Mouse (Mus musculus) MEL (cell line): ENCODE data around the gene Cgrrf1. TPM values are rescaled to one million over a fixed set of nuclear protein-coding genes. Genes with fewer than 3 reads are reported as not detected.

Experiments
- DNase-seq: peaks from one replicate; pipeline ENCODE4 v3.0.0; 2011; ENCODE audit warnings: low read depth, low spot score
- H3K27ac ChIP-seq: 2 replicates; pipeline ENCODE4 v1.5.1; 2012; ENCODE audit warnings: low read depth, mild to moderate bottlenecking, control low read depth, low read length, moderate library complexity; ENCODE audit not compliant: control insufficient read depth
- H3K27me3 ChIP-seq, 2 experiments: fragments of 150-350 bp in 1 of 2; sonication (generic) in 1 of 2; 2 replicates each; pipeline ENCODE4 v1.6.1; 2012; ENCODE audit warnings: low read length in 2 of 2, mild to moderate bottlenecking in 2 of 2, improper control_type of control experiment in 1 of 2, moderate library complexity in 1 of 2; ENCODE audit not compliant: insufficient read depth in 2 of 2, control insufficient read depth in 1 of 2
- H3K36me3 ChIP-seq, 2 experiments: 2 replicates each; pipeline ENCODE4 v1.6.1; 2012 to 2014; ENCODE audit warnings: low read length in 2 of 2, improper control_type of control experiment in 1 of 2, inconsistent platforms in 1 of 2, mild to moderate bottlenecking in 1 of 2; ENCODE audit not compliant: insufficient read depth in 2 of 2, control insufficient read depth in 1 of 2
- H3K4me1 ChIP-seq, 2 experiments: fragments of 150-350 bp in 1 of 2; sonication (generic) in 1 of 2; 2 replicates each; pipeline ENCODE4 v1.6.1; 2012; ENCODE audit warnings: low read length in 2 of 2, improper control_type of control experiment in 1 of 2, mild to moderate bottlenecking in 1 of 2; ENCODE audit not compliant: insufficient read depth in 2 of 2, control insufficient read depth in 1 of 2
- H3K4me3 ChIP-seq, 2 experiments: fragments of 150-350 bp in 1 of 2; sonication (generic) in 1 of 2; 2 replicates each; pipeline ENCODE4 v1.5.1; 2012; ENCODE audit warnings: low read depth in 2 of 2, low read length in 2 of 2, mild to moderate bottlenecking in 2 of 2, moderate library complexity in 2 of 2, control low read depth in 1 of 2, improper control_type of control experiment in 1 of 2; ENCODE audit not compliant: control insufficient read depth in 1 of 2, insufficient read depth in 1 of 2
- H3K79me2 ChIP-seq: 2 replicates; pipeline ENCODE4 v1.6.1; 2012; ENCODE audit warnings: mild to moderate bottlenecking, low read length, moderate library complexity; ENCODE audit not compliant: control insufficient read depth, poor library complexity, insufficient read depth
- H3K9ac ChIP-seq: 2 replicates; pipeline ENCODE4 v1.6.1; 2012; ENCODE audit warnings: low read depth, mild to moderate bottlenecking, control low read depth, low read length, moderate library complexity; ENCODE audit not compliant: control insufficient read depth, poor library complexity, severe bottlenecking
- H3K9me3 ChIP-seq: fragments of 150-350 bp; sonication (generic); replicated peaks from 2 replicates; pipeline ENCODE4 v1.6.1; 2012; ENCODE audit warnings: mild to moderate bottlenecking, low read length, improper control_type of control experiment, moderate library complexity; ENCODE audit not compliant: insufficient read depth
- BHLHE40 ChIP-seq: IDR thresholded peaks from 2 replicates; pipeline ENCODE4 v1.6.1; 2012; ENCODE audit warnings: low read depth, mild to moderate bottlenecking, inconsistent platforms, low read length, improper control_type of control experiment, borderline replicate concordance
- CHD1 ChIP-seq: IDR thresholded peaks from 2 replicates; pipeline ENCODE4 v1.6.1; 2012; ENCODE audit warnings: low read depth, mild to moderate bottlenecking, inconsistent platforms, low read length, improper control_type of control experiment
- CHD2 ChIP-seq: IDR thresholded peaks from 2 replicates; pipeline ENCODE4 v1.6.1; 2011; ENCODE audit warnings: low read length, improper control_type of control experiment
- CTCF ChIP-seq, 3 experiments: IDR thresholded peaks in 2 of 3; conservative IDR thresholded peaks in 1 of 3; 2 replicates each; pipeline ENCODE4 v1.5.1; 2011 to 2012; ENCODE audit warnings: low read length in 3 of 3, low read depth in 2 of 3, mild to moderate bottlenecking in 2 of 3, improper control_type of control experiment in 1 of 3, inconsistent platforms in 1 of 3, mixed read lengths in 1 of 3, moderate library complexity in 1 of 3; ENCODE audit not compliant: control insufficient read depth in 1 of 3, insufficient read depth in 1 of 3, poor library complexity in 1 of 3, severe bottlenecking in 1 of 3
- E2F4 ChIP-seq: IDR thresholded peaks from 2 replicates; pipeline ENCODE4 v1.6.1; 2011; ENCODE audit warnings: low read depth, low read length, improper control_type of control experiment, borderline replicate concordance
- ELF1 ChIP-seq: IDR thresholded peaks from 2 replicates; pipeline ENCODE4 v1.6.1; 2014; ENCODE audit warnings: low read depth, mild to moderate bottlenecking, inconsistent platforms, low read length, improper control_type of control experiment, moderate library complexity
- EP300 ChIP-seq, 2 experiments: IDR thresholded peaks; 2 replicates each; pipeline ENCODE4 v1.6.1; 2011; ENCODE audit warnings: improper control_type of control experiment in 2 of 2, low read length in 2 of 2, low read depth in 1 of 2, mild to moderate bottlenecking in 1 of 2
- ETS1 ChIP-seq: IDR thresholded peaks from 2 replicates; pipeline ENCODE4 v1.6.1; 2012; ENCODE audit warnings: low read depth, mild to moderate bottlenecking, inconsistent platforms, low read length, improper control_type of control experiment, moderate library complexity
- GABPA ChIP-seq: IDR thresholded peaks from 2 replicates; pipeline ENCODE4 v1.6.1; 2012; ENCODE audit warnings: low read depth, mild to moderate bottlenecking, inconsistent platforms, low read length, improper control_type of control experiment, moderate library complexity
- GATA1 ChIP-seq: IDR thresholded peaks from 2 replicates; pipeline ENCODE4 v1.6.1; 2011; ENCODE audit warnings: low read depth, low read length, improper control_type of control experiment
- HCFC1 ChIP-seq: IDR thresholded peaks from 2 replicates; pipeline ENCODE4 v1.6.1; 2012; ENCODE audit warnings: low read depth, mild to moderate bottlenecking, inconsistent platforms, low read length, improper control_type of control experiment, moderate library complexity
- JUND ChIP-seq: IDR thresholded peaks from 2 replicates; pipeline ENCODE4 v1.6.1; 2011; ENCODE audit warnings: low read depth, mild to moderate bottlenecking, improper control_type of control experiment, low read length
- KAT2A ChIP-seq: conservative IDR thresholded peaks from 2 replicates; pipeline ENCODE4 v1.6.1; 2012; ENCODE audit warnings: low read depth, low read length, improper control_type of control experiment, inconsistent platforms
- MAFK ChIP-seq: IDR thresholded peaks from 2 replicates; pipeline ENCODE4 v1.6.1; 2011; ENCODE audit warnings: low read depth, mild to moderate bottlenecking, low read length, improper control_type of control experiment, borderline replicate concordance
- MAX ChIP-seq: IDR thresholded peaks from 2 replicates; pipeline ENCODE4 v1.6.1; 2011; ENCODE audit warnings: low read length, improper control_type of control experiment
- MAZ ChIP-seq: IDR thresholded peaks from 2 replicates; pipeline ENCODE4 v1.6.1; 2012; ENCODE audit warnings: low read depth, mild to moderate bottlenecking, inconsistent platforms, low read length, improper control_type of control experiment
- MEF2A ChIP-seq: IDR thresholded peaks from 2 replicates; pipeline ENCODE4 v1.6.1; 2014; ENCODE audit warnings: low read depth, mild to moderate bottlenecking, inconsistent platforms, low read length, improper control_type of control experiment; ENCODE audit not compliant: poor library complexity, insufficient replicate concordance, severe bottlenecking; ENCODE audit errors: extremely low read depth
- MXI1 ChIP-seq: IDR thresholded peaks from 2 replicates; pipeline ENCODE4 v1.6.1; 2011; ENCODE audit warnings: mild to moderate bottlenecking, low read depth, low read length, improper control_type of control experiment
- MYC ChIP-seq: IDR thresholded peaks from 2 replicates; pipeline ENCODE4 v1.6.1; 2011; ENCODE audit warnings: low read depth, mild to moderate bottlenecking, low read length, improper control_type of control experiment, moderate library complexity
- NELFE ChIP-seq: IDR thresholded peaks from 2 replicates; pipeline ENCODE4 v1.6.1; 2011; ENCODE audit warnings: low read depth, low read length, improper control_type of control experiment
- NRF1 ChIP-seq: IDR thresholded peaks from 2 replicates; pipeline ENCODE4 v1.6.1; 2014; ENCODE audit warnings: low read depth, mild to moderate bottlenecking, inconsistent platforms, low read length, improper control_type of control experiment, moderate library complexity; ENCODE audit not compliant: poor library complexity, insufficient read depth, severe bottlenecking
- POLR2A ChIP-seq, 2 experiments: IDR thresholded peaks; 2 replicates each; pipeline ENCODE4 v1.6.1; 2011 to 2012; ENCODE audit warnings: low read length in 2 of 2, mild to moderate bottlenecking in 2 of 2, control low read depth in 1 of 2, improper control_type of control experiment in 1 of 2, low read depth in 1 of 2, moderate library complexity in 1 of 2; ENCODE audit not compliant: control insufficient read depth in 1 of 2, insufficient read depth in 1 of 2, poor library complexity in 1 of 2
- POLR2AphosphoS2 ChIP-seq: IDR thresholded peaks from 2 replicates; pipeline ENCODE4 v1.6.1; 2011; ENCODE audit warnings: low read length, improper control_type of control experiment
- POLR2AphosphoS5 ChIP-seq: IDR thresholded peaks from 2 replicates; pipeline ENCODE4 v1.6.1; 2012; ENCODE audit warnings: low read depth, borderline replicate concordance, mild to moderate bottlenecking, inconsistent platforms, low read length, moderate library complexity, mixed read lengths
- RAD21 ChIP-seq: IDR thresholded peaks from 2 replicates; pipeline ENCODE4 v1.6.1; 2011; ENCODE audit warnings: mild to moderate bottlenecking, low read depth, low read length, improper control_type of control experiment
- RCOR1 ChIP-seq: IDR thresholded peaks from 2 replicates; pipeline ENCODE4 v1.6.1; 2012; ENCODE audit warnings: low read depth, mild to moderate bottlenecking, inconsistent platforms, low read length, improper control_type of control experiment
- SMC3 ChIP-seq: IDR thresholded peaks from 2 replicates; pipeline ENCODE4 v1.6.1; 2011; ENCODE audit warnings: low read depth, low read length, improper control_type of control experiment
- TAL1 ChIP-seq: IDR thresholded peaks from 2 replicates; pipeline ENCODE4 v1.6.1; 2012; ENCODE audit warnings: mild to moderate bottlenecking, inconsistent platforms, low read length, moderate library complexity, mixed read lengths
- TBP ChIP-seq: IDR thresholded peaks from 2 replicates; pipeline ENCODE4 v1.8.0; 2011; ENCODE audit warnings: low read depth, low read length, improper control_type of control experiment
- TCF12 ChIP-seq: IDR thresholded peaks from 2 replicates; pipeline ENCODE4 v1.6.1; 2014; ENCODE audit warnings: low read depth, mild to moderate bottlenecking, inconsistent platforms, low read length, improper control_type of control experiment, moderate library complexity
- UBTF ChIP-seq: IDR thresholded peaks from 2 replicates; pipeline ENCODE4 v1.6.1; 2012; ENCODE audit warnings: low read depth, mild to moderate bottlenecking, inconsistent platforms, low read length, improper control_type of control experiment, moderate library complexity, borderline replicate concordance; ENCODE audit not compliant: insufficient read depth
- USF1 ChIP-seq: IDR thresholded peaks from 2 replicates; pipeline ENCODE4 v1.6.1; 2014; ENCODE audit warnings: low read depth, mild to moderate bottlenecking, inconsistent platforms, low read length, improper control_type of control experiment, moderate library complexity
- ZC3H11A ChIP-seq: IDR thresholded peaks from 2 replicates; pipeline ENCODE4 v1.6.1; 2012; ENCODE audit warnings: low read depth, mild to moderate bottlenecking, inconsistent platforms, low read length, improper control_type of control experiment
- ZKSCAN1 ChIP-seq: IDR thresholded peaks from 2 replicates; pipeline ENCODE4 v1.6.1; 2012; ENCODE audit warnings: low read depth, mild to moderate bottlenecking, inconsistent platforms, low read length, improper control_type of control experiment, moderate library complexity
- ZMIZ1 ChIP-seq: IDR thresholded peaks from 2 replicates; pipeline ENCODE4 v1.6.1; 2012; ENCODE audit warnings: low read depth, mild to moderate bottlenecking, inconsistent platforms, low read length, improper control_type of control experiment, moderate library complexity
- ZNF384 ChIP-seq: IDR thresholded peaks from 2 replicates; pipeline ENCODE4 v1.6.1; 2012; ENCODE audit warnings: low read depth, mild to moderate bottlenecking, inconsistent platforms, low read length, improper control_type of control experiment
- polyA plus RNA-seq, 2 experiments: library from polyadenylated mRNA; stranded (reverse) in 1 of 2; unstranded in 1 of 2; fragments of >175 nt in 1 of 2; fragments of >200 nt in 1 of 2; gene quantifications; 2 replicates each; pipeline versions ENCODE4 v1.2.1 to v1.2.4; 2012; ENCODE audit warnings: low replicate concordance in 2 of 2, low read depth in 1 of 2; ENCODE audit not compliant: insufficient read length in 2 of 2, insufficient read depth in 1 of 2, missing spikeins in 1 of 2
- total RNA-seq: library from RNA; depleted of rRNA; stranded (reverse); fragments of 300-350 nt; gene quantifications from 2 replicates; pipeline ENCODE4 v1.2.3, GENCODE M21; 2012; rRNA removed

The Cgrrf1 gene
- total RNA-seq (18.3 and 19.3 TPM in 2 replicates), polyA plus RNA-seq (10 to 100 TPM in 1 of 2 experiments, not detected in 1; 26.2 TPM)

DNA sequence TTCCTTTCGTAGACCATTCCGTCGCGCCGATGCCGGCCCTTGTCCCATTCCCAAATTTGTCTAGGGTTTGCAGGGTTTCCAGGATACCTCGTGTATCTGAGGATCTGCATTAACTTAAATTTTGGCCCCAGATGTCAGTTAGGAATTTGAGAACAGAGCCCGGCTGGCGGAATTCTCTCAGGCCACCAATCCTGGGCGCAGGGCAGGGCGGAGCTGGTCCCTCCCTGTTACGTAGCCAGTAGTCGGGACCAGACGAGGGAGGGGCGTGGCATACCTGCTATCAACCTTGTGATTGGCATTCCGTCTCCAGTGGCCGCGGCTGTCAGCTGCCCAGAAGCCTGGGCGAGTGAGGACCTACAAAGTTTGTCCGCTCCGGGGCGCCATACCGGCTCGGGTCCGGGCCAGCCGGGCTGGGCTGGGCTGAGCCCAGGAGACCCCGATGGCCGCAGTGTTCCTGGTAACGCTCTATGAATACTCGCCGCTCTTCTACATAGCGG, at the start of gene Cgrrf1:
TSS of gene Cgrrf1 (plus strand) at position 289 of the 497 bp plus-strand sequence.
- H3K27me3 ChIP-seq: no peaks in the 10 kb centered on the region
- H3K79me2 ChIP-seq: peaks cover 4% of the 10 kb centered on the region
- DNase-seq: peak; percentile 97
- peaks cover 2 to 3% of the 10 kb centered on the region in 2 experiments for H3K4me1 ChIP-seq
- peak within 1 kb of the TSS; percentile 84 for H3K9ac ChIP-seq
- peaks cover 0 to 8% of the 10 kb centered on the region in 2 experiments; a peak in 2 of 4 replicates for H3K36me3 ChIP-seq
- H3K27ac ChIP-seq: peak within 1 kb of the TSS; percentile 74
- no peaks in the 10 kb centered on the region for H3K9me3 ChIP-seq
- H3K4me3 ChIP-seq: peak within 1 kb of the TSS; percentile 76 to 84
- TF ChIP-seq ELF1 (peak; percentile 50; the same call in 1 of the 2 replicates), ZKSCAN1 (no peak), CHD1 (no peak; the same call in 1 of the 2 replicates), MAFK (no peak), BHLHE40 (no peak), ETS1 (peak; percentile 64), NELFE (peak; percentile 78), MYC (peak; percentile 32; the same call in 1 of the 2 replicates), TAL1 (no peak), E2F4 (0 out of 2 replicates have a peak, but pooled peaks have one; percentile 37), NRF1 (no peak), JUND (no peak), POLR2AphosphoS2 (peak; percentile 92), POLR2A (IDR thresholded peaks at IDR 0.05; ENCODE audit: control insufficient read depth in 1 of 2, insufficient read depth in 1 of 2, low read depth in 1 of 2, low read length in 2 of 2, poor library complexity in 1 of 2) (peak; percentile 57 to 87; a peak in 3 of 4 replicates), TCF12 (peak; percentile 56; the same call in 1 of the 2 replicates), MEF2A (no peak), CTCF (IDR thresholded peaks at IDR 0.05 in 2 of 3, conservative IDR thresholded peaks at IDR 0.05 in 1 of 3; ENCODE audit: control insufficient read depth in 1 of 3, insufficient read depth in 1 of 3, low read depth in 2 of 3, low read length in 3 of 3, poor library complexity in 1 of 3, severe bottlenecking in 1 of 3) (peak in 2 of 3 experiments; percentile 20 to 38; a peak in 4 of 6 replicates), GATA1 (no peak), GABPA (no peak), ZMIZ1 (peak; percentile 84), SMC3 (peak; percentile 22), HCFC1 (peak; percentile 80), EP300 (IDR thresholded peaks at IDR 0.05; ENCODE audit: low read depth in 1 of 2, low read length in 2 of 2) (peak in 1 of 2 experiments; percentile 28; a peak in 1 of 4 replicates), KAT2A (no peak; the same call in 1 of the 2 replicates), MAZ (0 out of 2 replicates have a peak, but pooled peaks have one; percentile 45), CHD2 (no peak), TBP (peak; percentile 71), RAD21 (no peak; the same call in 1 of the 2 replicates), UBTF (peak; percentile 73; the same call in 1 of the 2 replicates), USF1 (peak; percentile 65), MXI1 (peak; percentile 75; the same call in 1 of the 2 replicates), ZC3H11A (no peak), POLR2AphosphoS5 (no peak), RCOR1 (0 out of 2 replicates have a peak, but pooled peaks have one; percentile 13), MAX (0 out of 2 replicates have a peak, but pooled peaks have one; percentile 28), ZNF384 (no peak)
